Mouse (Mus musculus) small intestine, adult 2 months (tissue): ENCODE measurements around the gene Hltf. TPM values are rescaled to one million over a fixed set of nuclear protein-coding genes. Genes with fewer than 3 reads are reported as not detected.
"Not testable (repeated sequence)": the region's sequence is repeated elsewhere in the genome, so short reads cannot be mapped to it uniquely, and the experiment has no call there.

Source experiments
- H3K27ac ChIP-seq: fragments of 200-500 bp; 2 replicates; pipeline ENCODE4 v1.5.1; 2012; ENCODE audit warnings: low read depth, low read length, control low read depth, inconsistent platforms; ENCODE audit not compliant: insufficient read depth
- H3K27me3 ChIP-seq: fragments of 200-500 bp; 2 replicates; pipeline ENCODE4 v1.6.1; 2012; ENCODE audit warnings: mild to moderate bottlenecking, moderate library complexity, low read length, inconsistent platforms; ENCODE audit not compliant: control insufficient read depth, insufficient read depth
- H3K36me3 ChIP-seq: fragments of 200-500 bp; 2 replicates; pipeline ENCODE4 v1.6.1; 2012; ENCODE audit warnings: mild to moderate bottlenecking, low read length, control low read depth, inconsistent platforms; ENCODE audit not compliant: control insufficient read depth, insufficient read depth
- H3K4me1 ChIP-seq: fragments of 200-500 bp; 2 replicates; pipeline ENCODE4 v1.6.1; 2012; ENCODE audit warnings: low read length, inconsistent platforms, mixed read lengths; ENCODE audit not compliant: control insufficient read depth, insufficient read depth, insufficient read length
- H3K4me3 ChIP-seq: fragments of 200-500 bp; 2 replicates; pipeline ENCODE4 v1.5.1; 2012; ENCODE audit warnings: low read depth, mild to moderate bottlenecking, control low read depth, inconsistent platforms, low read length, moderate library complexity
- CTCF ChIP-seq: fragments of 200-500 bp; IDR thresholded peaks from 2 replicates; pipeline ENCODE4 v1.5.1; 2012; ENCODE audit warnings: low read depth, mild to moderate bottlenecking, control low read depth, inconsistent platforms, low read length, moderate library complexity, mixed read lengths; ENCODE audit not compliant: insufficient replicate concordance, insufficient read length; ENCODE audit errors: extremely low read depth
- POLR2A ChIP-seq: fragments of 200-500 bp; IDR thresholded peaks from 2 replicates; pipeline ENCODE4 v1.6.1; 2012; ENCODE audit warnings: low read depth, mild to moderate bottlenecking, control low read depth, inconsistent platforms, low read length, moderate library complexity
- WGBS: fragments of 180-500 bp; shearing (Covaris S2); methylation state at CpG from one replicate; pipeline ENCODE4 v1.1.7; 2018; 5-methylcytosine and 5-hydroxymethylcytosine counted together
- polyA plus RNA-seq: library from polyadenylated mRNA; depleted of rRNA; stranded (reverse); fragments of >200 nt; gene quantifications from 2 replicates; pipeline ENCODE4 v1.2.3, GENCODE M21; 2012

The Hltf gene
- polyA plus RNA-seq, 1 experiment = 1.4 TPM

GRCm38 (mm10) chr3:20104318-20104717 lies 46.7 kb downstream of the Hltf start:
- Histone ChIP-seq H3K4me3 (no peak overlapping the region), H3K27ac (no peak overlapping the region), H3K4me1 (no peaks in the 10 kb centered on the region), H3K27me3 (no peaks in the 10 kb centered on the region), H3K36me3 (peaks cover 18% of the 10 kb centered on the region)
- WGBS = 90% methylated on average over 8 of the region's 8 CpGs
- TF ChIP-seq CTCF = no peak
- no peak for TF ChIP-seq POLR2A

- 91% methylated on average over 2 of the region's 2 CpGs for WGBS
- H3K4me1 ChIP-seq = no peaks in the 10 kb centered on the region
- H3K36me3 ChIP-seq = peaks cover 22% of the 10 kb centered on the region
- no peak for TF ChIP-seq POLR2A
- H3K27me3 ChIP-seq = no peaks in the 10 kb centered on the region
- no peak overlapping the region for H3K27ac ChIP-seq
- H3K4me3 ChIP-seq = no peak overlapping the region
These were observed 47.2 kb downstream of the Hltf start for GRCm38 (mm10) chr3:20104776-20105175.

- Histone ChIP-seq H3K4me1 (no peaks in the 10 kb centered on the region), H3K4me3 (no peak overlapping the region), H3K27ac (no peak overlapping the region), H3K36me3 (peaks cover 31% of the 10 kb centered on the region), H3K27me3 (no peaks in the 10 kb centered on the region)
- no peak for TF ChIP-seq POLR2A
- no peak for TF ChIP-seq CTCF
- WGBS = 82% methylated on average over 5 of the region's 5 CpGs
These were observed 51.3 kb downstream of the Hltf start for GRCm38 (mm10) chr3:20108881-20109280.

- no peak overlapping the region for H3K27ac ChIP-seq
- H3K27me3 ChIP-seq = no peaks in the 10 kb centered on the region
- peaks cover 35% of the 10 kb centered on the region for H3K36me3 ChIP-seq
- H3K4me1 ChIP-seq = no peaks in the 10 kb centered on the region
- TF ChIP-seq CTCF (no peak), POLR2A (no peak)
- no peak overlapping the region for H3K4me3 ChIP-seq
- 96% methylated on average over 2 of the region's 2 CpGs for WGBS
These were observed 54.3 kb downstream of the Hltf start for GRCm38 (mm10) chr3:20111913-20112312.

GRCm38 (mm10) chr3:20119044-20119591 lies 61.5 kb downstream of the Hltf start:
- Histone ChIP-seq H3K27me3 (no peaks in the 10 kb centered on the region), H3K36me3 (peaks cover 14% of the 10 kb centered on the region), H3K4me3 (no peak overlapping the region), H3K4me1 (no peaks in the 10 kb centered on the region), H3K27ac (no peak overlapping the region)
- TF ChIP-seq CTCF = no peak
- no peak for TF ChIP-seq POLR2A
- 93% methylated on average over 19 of the region's 19 CpGs for WGBS

GRCm38 (mm10) chr3:20119686-20120244 lies 62.2 kb downstream of the Hltf start:
- TF ChIP-seq POLR2A (no peak), CTCF (no peak)
- Histone ChIP-seq H3K4me1 (no peaks in the 10 kb centered on the region), H3K27ac (no peak overlapping the region), H3K36me3 (peaks cover 14% of the 10 kb centered on the region), H3K27me3 (no peaks in the 10 kb centered on the region), H3K4me3 (no peak overlapping the region)
- WGBS = 76% methylated on average over 4 of the region's 4 CpGs

- H3K4me1 ChIP-seq, H3K4me3 ChIP-seq, H3K27me3 ChIP-seq, H3K27ac ChIP-seq: not testable (repeated sequence)
- H3K36me3 ChIP-seq = peaks cover 14% of the 10 kb centered on the region
- WGBS = 88% methylated on average over 5 of the region's 5 CpGs
These were observed 64.0 kb downstream of the Hltf start for GRCm38 (mm10) chr3:20121582-20121981.
